Mouse (Mus musculus): Measurements from ENCODE around the gene Wdr81. TPM values are rescaled to one million over a fixed set of nuclear protein-coding genes. Genes with fewer than 3 reads are reported as not detected.

Gene Wdr81
- polyA plus RNA-seq, 1 experiment from 2014 or later: 3.3 TPM

GRCm38 (mm10) chr11:75450936-75451335, 3.6 kb downstream of the Wdr81 start:
- DNase-seq (ENCODE audit: low spot score) (no peak), ATAC-seq (ENCODE audit: insufficient number of reproducible peaks, low FRiP score, low TSS enrichment, low read depth) (no peak)
- Histone ChIP-seq H3K9ac (ENCODE audit: low read length) (0 out of 2 replicates have a peak overlapping the region, but pooled peaks have one; percentile 18), H3K4me2 (ENCODE audit: low read depth, severe bottlenecking) (no peak overlapping the region), H3K4me3 (ENCODE audit: low read depth, low read length) (no peak overlapping the region), H3K36me3 (ENCODE audit: control insufficient read depth, insufficient read depth, low read length) (peaks cover 6% of the 10 kb centered on the region; the same call in 1 of the 2 replicates), H3K27ac (replicated peaks; ENCODE audit: low read depth, low read length) (no peak overlapping the region), H3K4me1 (ENCODE audit: control insufficient read depth, insufficient read depth, low read length) (peaks cover 4% of the 10 kb centered on the region; the same call in 1 of the 2 replicates), H3K27me3 (ENCODE audit: control insufficient read depth, insufficient read depth, low read length) (no peaks in the 10 kb centered on the region), H3K9me3 (ENCODE audit: control insufficient read depth, low read length) (no peaks in the 10 kb centered on the region)
- 88% methylated on average over 15 of the region's 15 CpGs for WGBS

GRCm38 (mm10) chr11:75450304-75450908, 4.1 kb downstream of the Wdr81 start:
- H3K27ac ChIP-seq (replicated peaks; ENCODE audit: low read depth, low read length): no peak overlapping the region
- 88% methylated on average over 8 of the region's 8 CpGs for WGBS
- no peak overlapping the region for H3K9ac ChIP-seq (ENCODE audit: low read length)
- no peak for ATAC-seq (ENCODE audit: insufficient number of reproducible peaks, low FRiP score, low TSS enrichment, low read depth)
- H3K4me3 ChIP-seq (ENCODE audit: low read depth, low read length): no peak overlapping the region
- no peak for DNase-seq (ENCODE audit: low spot score)
- no peak overlapping the region for H3K4me2 ChIP-seq (ENCODE audit: low read depth, severe bottlenecking)
- H3K9me3 ChIP-seq (ENCODE audit: control insufficient read depth, low read length): no peaks in the 10 kb centered on the region
- peaks cover 4% of the 10 kb centered on the region; the same call in 1 of the 2 replicates for H3K4me1 ChIP-seq (ENCODE audit: control insufficient read depth, insufficient read depth, low read length)
- H3K27me3 ChIP-seq (ENCODE audit: control insufficient read depth, insufficient read depth, low read length): no peaks in the 10 kb centered on the region
- peaks cover 6% of the 10 kb centered on the region; the same call in 1 of the 2 replicates for H3K36me3 ChIP-seq (ENCODE audit: control insufficient read depth, insufficient read depth, low read length)

DNA sequence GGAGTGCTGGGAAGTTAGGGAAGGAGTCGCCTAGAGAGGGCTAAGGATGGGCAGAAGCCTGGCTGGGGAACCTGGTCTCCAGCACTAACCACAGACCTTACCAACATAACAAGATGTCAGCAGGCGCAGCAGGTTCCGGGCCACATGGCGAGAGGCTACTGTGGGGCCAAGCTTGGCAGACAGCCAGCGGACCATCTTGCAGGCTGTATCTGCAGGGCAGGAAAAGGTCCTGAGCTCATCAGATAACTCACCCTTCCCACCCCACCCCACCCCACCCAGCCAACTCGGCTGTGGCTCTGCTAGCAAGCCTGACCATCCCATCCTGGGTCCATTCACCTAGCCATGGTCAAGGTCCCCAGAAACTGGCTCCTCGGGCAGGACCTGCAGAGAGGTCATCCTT, 4.8 kb downstream of the Wdr81 start:
- Histone ChIP-seq H3K4me1 (ENCODE audit: control insufficient read depth, insufficient read depth, low read length) (peaks cover under 1% of the 10 kb centered on the region; the same call in 1 of the 2 replicates), H3K4me3 (ENCODE audit: low read depth, low read length) (no peak overlapping the region), H3K27me3 (ENCODE audit: control insufficient read depth, insufficient read depth, low read length) (no peaks in the 10 kb centered on the region), H3K9ac (ENCODE audit: low read length) (no peak overlapping the region), H3K4me2 (ENCODE audit: low read depth, severe bottlenecking) (no peak overlapping the region), H3K9me3 (ENCODE audit: control insufficient read depth, low read length) (no peaks in the 10 kb centered on the region), H3K27ac (replicated peaks; ENCODE audit: low read depth, low read length) (no peak overlapping the region), H3K36me3 (ENCODE audit: control insufficient read depth, insufficient read depth, low read length) (peaks cover 6% of the 10 kb centered on the region; the same call in 1 of the 2 replicates)
- no peak for DNase-seq (ENCODE audit: low spot score)
- 89% methylated on average over 7 of the region's 7 CpGs for WGBS
- no peak for ATAC-seq (ENCODE audit: insufficient number of reproducible peaks, low FRiP score, low TSS enrichment, low read depth)

DNA sequence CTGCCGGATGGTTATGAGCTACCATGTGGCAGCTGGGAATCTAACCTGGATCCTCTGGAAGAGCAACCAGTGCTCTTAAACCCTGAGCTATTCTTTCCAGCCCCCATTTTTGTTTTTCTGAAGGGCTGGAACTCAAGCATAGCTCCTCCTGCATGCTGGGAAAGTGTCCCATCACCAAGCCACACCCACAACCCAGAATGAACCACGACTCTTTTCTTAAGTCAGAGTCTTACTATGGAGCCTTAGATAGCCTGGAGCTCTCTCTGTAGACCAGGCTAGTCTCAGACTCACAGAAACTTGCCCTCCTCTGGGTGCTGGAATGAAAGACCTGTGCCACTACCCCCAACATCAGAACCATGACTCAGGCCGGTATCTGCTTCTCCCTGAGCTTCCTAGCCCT, 5.9 kb downstream of the Wdr81 start:
- 72% methylated on average over 3 of the region's 3 CpGs for WGBS
- no peak overlapping the region for H3K27ac ChIP-seq (replicated peaks; ENCODE audit: low read depth, low read length)
- DNase-seq (ENCODE audit: low spot score) (no peak), ATAC-seq (ENCODE audit: insufficient number of reproducible peaks, low FRiP score, low TSS enrichment, low read depth) (no peak)
- H3K4me2 ChIP-seq (ENCODE audit: low read depth, severe bottlenecking): no peak overlapping the region
- H3K4me3 ChIP-seq (ENCODE audit: low read depth, low read length): no peak overlapping the region
- H3K9ac ChIP-seq (ENCODE audit: low read length): no peak overlapping the region
- H3K36me3 ChIP-seq (ENCODE audit: control insufficient read depth, insufficient read depth, low read length): peaks cover 8% of the 10 kb centered on the region; the same call in 1 of the 2 replicates
- H3K9me3 ChIP-seq (ENCODE audit: control insufficient read depth, low read length): no peaks in the 10 kb centered on the region
- no peaks in the 10 kb centered on the region; the same call in 1 of the 2 replicates for H3K4me1 ChIP-seq (ENCODE audit: control insufficient read depth, insufficient read depth, low read length)
- no peaks in the 10 kb centered on the region for H3K27me3 ChIP-seq (ENCODE audit: control insufficient read depth, insufficient read depth, low read length)

- Histone ChIP-seq H3K4me1 (ENCODE audit: control insufficient read depth, insufficient read depth, low read length) (no peaks in the 10 kb centered on the region), H3K4me3 (ENCODE audit: low read depth, low read length) (no peak overlapping the region), H3K4me2 (ENCODE audit: low read depth, severe bottlenecking) (no peak overlapping the region), H3K36me3 (ENCODE audit: control insufficient read depth, insufficient read depth, low read length) (peaks cover 5% of the 10 kb centered on the region; the same call in 1 of the 2 replicates), H3K27ac (replicated peaks; ENCODE audit: low read depth, low read length) (no peak overlapping the region), H3K27me3 (ENCODE audit: control insufficient read depth, insufficient read depth, low read length) (no peaks in the 10 kb centered on the region), H3K9me3 (ENCODE audit: control insufficient read depth, low read length) (no peaks in the 10 kb centered on the region), H3K9ac (ENCODE audit: low read length) (0 out of 2 replicates have a peak overlapping the region, but pooled peaks have one; percentile 22)
- ATAC-seq (ENCODE audit: insufficient number of reproducible peaks, low FRiP score, low TSS enrichment, low read depth) (no peak), DNase-seq (ENCODE audit: low spot score) (no peak)
- WGBS: 42% methylated on average over 8 of the region's 8 CpGs
Observed at GRCm38 (mm10) chr11:75443711-75444110, 10.8 kb downstream of the Wdr81 start.

DNA sequence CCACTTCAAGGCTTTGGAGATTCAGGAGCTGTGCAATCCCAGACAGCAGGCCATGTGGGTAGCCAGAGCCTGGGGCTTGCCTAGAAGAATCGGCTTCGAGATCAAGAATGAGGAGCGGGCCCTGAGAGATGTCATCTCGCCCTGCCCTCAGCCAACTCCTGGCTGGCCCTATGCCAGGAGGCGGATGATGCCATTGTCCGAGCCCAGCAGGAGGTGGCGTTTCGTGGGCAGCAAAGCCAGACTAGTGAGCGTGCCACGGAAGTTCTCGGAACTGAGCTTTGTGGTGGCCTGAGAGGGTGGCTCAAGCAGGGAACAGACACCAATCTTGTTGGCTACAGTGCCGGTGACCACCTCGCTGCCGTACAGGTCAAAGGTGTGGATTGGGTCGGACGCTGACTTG, 12.9 kb downstream of the Wdr81 start:
- ATAC-seq (ENCODE audit: insufficient number of reproducible peaks, low FRiP score, low TSS enrichment, low read depth): no peak
- Histone ChIP-seq H3K9ac (ENCODE audit: low read length) (no peak overlapping the region), H3K4me2 (ENCODE audit: low read depth, severe bottlenecking) (no peak overlapping the region), H3K36me3 (ENCODE audit: control insufficient read depth, insufficient read depth, low read length) (0 out of 2 replicates have a peak, but pooled peaks cover 2% of the 10 kb centered on the region), H3K4me1 (ENCODE audit: control insufficient read depth, insufficient read depth, low read length) (no peaks in the 10 kb centered on the region), H3K4me3 (ENCODE audit: low read depth, low read length) (no peak overlapping the region), H3K27me3 (ENCODE audit: control insufficient read depth, insufficient read depth, low read length) (no peaks in the 10 kb centered on the region), H3K9me3 (ENCODE audit: control insufficient read depth, low read length) (no peaks in the 10 kb centered on the region), H3K27ac (replicated peaks; ENCODE audit: low read depth, low read length) (no peak overlapping the region)
- WGBS: 93% methylated on average over 16 of the region's 16 CpGs
- DNase-seq (ENCODE audit: low spot score): no peak

DNA sequence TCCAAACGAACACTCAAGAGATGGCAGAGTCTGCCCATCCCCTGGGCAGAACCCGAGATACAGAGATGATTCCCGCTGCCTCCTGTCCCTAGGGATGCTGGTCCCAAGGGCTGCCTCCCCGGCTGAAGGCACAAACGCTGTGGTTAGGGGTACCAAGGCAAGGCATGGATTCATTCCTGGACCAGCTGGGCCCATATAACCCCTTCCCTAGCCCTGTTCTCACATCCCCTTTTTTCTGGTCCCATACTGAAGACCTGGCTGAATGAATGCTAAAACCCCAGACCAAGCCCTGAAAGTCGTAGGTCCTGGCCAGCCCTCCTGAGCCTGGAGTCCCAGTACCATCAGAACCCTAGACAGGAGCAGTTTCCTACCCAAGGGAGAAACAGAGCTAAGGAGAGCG, 13.5 kb downstream of the Wdr81 start:
- no peak overlapping the region for H3K9ac ChIP-seq (ENCODE audit: low read length)
- no peak overlapping the region for H3K4me3 ChIP-seq (ENCODE audit: low read depth, low read length)
- ATAC-seq (ENCODE audit: insufficient number of reproducible peaks, low FRiP score, low TSS enrichment, low read depth) (no peak), DNase-seq (ENCODE audit: low spot score) (no peak)
- no peak overlapping the region for H3K4me2 ChIP-seq (ENCODE audit: low read depth, severe bottlenecking)
- no peak overlapping the region for H3K27ac ChIP-seq (replicated peaks; ENCODE audit: low read depth, low read length)
- no peaks in the 10 kb centered on the region for H3K4me1 ChIP-seq (ENCODE audit: control insufficient read depth, insufficient read depth, low read length)
- H3K27me3 ChIP-seq (ENCODE audit: control insufficient read depth, insufficient read depth, low read length): no peaks in the 10 kb centered on the region
- 82% methylated on average over 7 of the region's 7 CpGs for WGBS
- H3K9me3 ChIP-seq (ENCODE audit: control insufficient read depth, low read length): no peaks in the 10 kb centered on the region
- H3K36me3 ChIP-seq (ENCODE audit: control insufficient read depth, insufficient read depth, low read length): 0 out of 2 replicates have a peak, but pooled peaks cover 2% of the 10 kb centered on the region

DNA sequence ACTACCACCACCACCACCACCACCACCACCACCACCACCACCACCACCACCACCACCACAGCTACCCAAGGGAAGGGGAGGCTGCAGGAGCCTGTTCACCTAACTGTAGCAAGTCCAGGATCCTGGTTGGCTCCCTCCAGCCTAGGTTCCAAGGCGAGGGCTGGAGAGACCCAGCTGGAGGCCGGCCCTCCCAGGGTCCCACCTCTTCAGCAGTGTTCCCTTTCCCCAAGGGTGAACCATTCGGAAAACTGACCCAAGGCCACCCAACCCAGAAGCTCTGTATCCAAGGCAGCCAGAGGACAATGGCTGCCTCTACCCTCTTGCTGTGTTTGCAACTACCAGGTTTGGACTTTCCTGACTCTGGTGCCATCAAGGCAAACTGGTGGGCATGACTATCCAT, 14.6 kb downstream of the Wdr81 start:
- Histone ChIP-seq H3K9me3 (ENCODE audit: control insufficient read depth, low read length) (no peaks in the 10 kb centered on the region), H3K4me1 (ENCODE audit: control insufficient read depth, insufficient read depth, low read length) (no peaks in the 10 kb centered on the region), H3K27me3 (ENCODE audit: control insufficient read depth, insufficient read depth, low read length) (no peaks in the 10 kb centered on the region), H3K9ac (ENCODE audit: low read length) (no peak overlapping the region), H3K36me3 (ENCODE audit: control insufficient read depth, insufficient read depth, low read length) (0 out of 2 replicates have a peak, but pooled peaks cover 2% of the 10 kb centered on the region), H3K4me3 (ENCODE audit: low read depth, low read length) (no peak overlapping the region), H3K4me2 (ENCODE audit: low read depth, severe bottlenecking) (no peak overlapping the region), H3K27ac (replicated peaks; ENCODE audit: low read depth, low read length) (no peak overlapping the region)
- DNase-seq (ENCODE audit: low spot score): no peak
- no peak for ATAC-seq (ENCODE audit: insufficient number of reproducible peaks, low FRiP score, low TSS enrichment, low read depth)
- 85% methylated on average over 3 of the region's 3 CpGs for WGBS

Data from limb, embryonic 11.5 days (tissue).